Mouse (Mus musculus) lung, postnatal 0 days (tissue): ENCODE results near the gene Epb41l2.

Experiments
- CTCF ChIP-seq: IDR thresholded peaks from 2 replicates; pipeline ENCODE4 v1.5.1; 2016; ENCODE audit warnings: antibody characterized with exemption, mild to moderate bottlenecking
- EP300 ChIP-seq: IDR thresholded peaks from 2 replicates; pipeline ENCODE4 v1.6.1; 2016; ENCODE audit warnings: antibody characterized with exemption, mild to moderate bottlenecking, control low read depth

GRCm38 (mm10) chr10:25432938-25433337 is 73.3 kb downstream of the Epb41l2 start:
- no peak for TF ChIP-seq EP300
- TF ChIP-seq CTCF = no peak
